Mouse (Mus musculus) yolk sac, embryonic 10.5 days (tissue): ENCODE measurements around the gene Gm45261.

Experiments
- DNase-seq: peaks from one replicate; pipeline ENCODE4 v3.0.0-alpha.2; 2017; ENCODE audit warnings: low spot score

Gene Gm45261

GRCm38 (mm10) chr1:80409467-80410105 lies 51.7 kb downstream of the Gm45261 start:
- no peak for DNase-seq

DNA sequence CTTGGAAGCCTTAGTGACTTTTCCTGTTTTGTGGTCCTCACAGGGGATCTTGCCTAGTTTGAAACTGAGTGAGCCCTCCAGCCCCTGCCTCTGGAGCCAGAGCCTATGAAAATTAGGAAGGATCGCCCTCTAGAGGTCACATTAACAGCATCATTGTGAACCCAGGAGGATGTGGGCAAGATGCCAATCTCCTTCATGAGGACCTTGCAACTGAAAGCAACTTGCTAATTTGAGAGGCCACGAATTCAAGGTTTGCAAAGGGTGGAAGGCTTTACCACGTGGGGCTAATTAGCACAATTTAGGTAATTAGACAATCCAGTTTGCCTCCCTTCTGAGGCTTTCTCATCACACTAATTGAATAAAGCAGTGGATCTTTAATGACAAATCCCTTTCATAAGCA lies 52.7 kb downstream of the Gm45261 start:
- peak; percentile 8 for DNase-seq

GRCm38 (mm10) chr1:80404196-80404595 lies 57.1 kb downstream of the Gm45261 start:
- DNase-seq, result no peak

GRCm38 (mm10) chr1:80403366-80403893 lies 57.8 kb downstream of the Gm45261 start:
- no peak for DNase-seq

GRCm38 (mm10) chr1:80401961-80402360 lies 59.3 kb downstream of the Gm45261 start:
- no peak for DNase-seq
